Comparison of ENCODE assay signal across 28 mouse cellular contexts in genomic region chr19:24585171-24585570, GRCm38 (mm10).
"Had no signal": no experiment of that assay in that cellular context is flagged by ENCODE, and none has a peak within 500 bp of the region (broad histone marks: within the 10 kb centered on the region; RNA-seq: fewer than 3 reads in every experiment).

No protein-coding gene starts in this region.

- H3K4me3 ChIP-seq: embryonic facial prominence, embryonic 10.5 days; embryonic facial prominence, embryonic 12.5 days; embryonic facial prominence, embryonic 13.5 days; embryonic facial prominence, embryonic 15.5 days; erythroblast, embryonic 14.5 days; forebrain, embryonic 10.5 days; forebrain, embryonic 12.5 days; forebrain, embryonic 13.5 days; forebrain, embryonic 15.5 days; gastrocnemius, adult 2 months; heart, adult 2 months had no signal

- ATAC-seq: forebrain, embryonic 13.5 days; forebrain, embryonic 14.5 days; forebrain, embryonic 15.5 days; forebrain, embryonic 16.5 days; forebrain, postnatal 0 days had no signal

- H3K4me1 ChIP-seq: embryonic facial prominence, embryonic 10.5 days; embryonic facial prominence, embryonic 12.5 days; embryonic facial prominence, embryonic 13.5 days; embryonic facial prominence, embryonic 15.5 days; forebrain, embryonic 12.5 days; forebrain, embryonic 13.5 days; forebrain, embryonic 15.5 days had no signal

- H3K27ac ChIP-seq: embryonic facial prominence, embryonic 10.5 days; embryonic facial prominence, embryonic 12.5 days; embryonic facial prominence, embryonic 13.5 days; embryonic facial prominence, embryonic 15.5 days; forebrain, embryonic 10.5 days; forebrain, embryonic 12.5 days; forebrain, embryonic 13.5 days; forebrain, embryonic 15.5 days; gastrocnemius, adult 2 months; heart, adult 2 months had no signal

- H3K27me3 ChIP-seq: embryonic facial prominence, embryonic 12.5 days; embryonic facial prominence, embryonic 15.5 days; forebrain, embryonic 12.5 days; forebrain, embryonic 13.5 days; forebrain, embryonic 15.5 days had no signal

- DNase-seq: cerebellum, adult 2 months; cerebellum, adult 8-10 months; cerebellum, adult 9-10 months; cerebellum, adult 9-11 months; cerebellum, postnatal 10 days; cerebellum, postnatal 14 days; cerebellum, postnatal 25 days; cerebellum, postnatal 36 days; embryo, embryonic 11 days; forebrain, postnatal 0 days; gastrocnemius, adult 2 months; gastrocnemius, postnatal 10 days; gastrocnemius, postnatal 14 days; gastrocnemius, postnatal 25 days; gastrocnemius, postnatal 36 days; heart, adult 18-20 months; heart, adult 2 months had no signal

- H3K9ac ChIP-seq: embryonic facial prominence, embryonic 12.5 days; embryonic facial prominence, embryonic 13.5 days; embryonic facial prominence, embryonic 15.5 days; forebrain, embryonic 12.5 days; forebrain, embryonic 13.5 days; forebrain, embryonic 15.5 days; forebrain, postnatal 0 days had no signal

- H3K36me3 ChIP-seq: embryonic facial prominence, embryonic 10.5 days; embryonic facial prominence, embryonic 12.5 days; embryonic facial prominence, embryonic 13.5 days; embryonic facial prominence, embryonic 15.5 days; forebrain, embryonic 10.5 days; forebrain, embryonic 12.5 days; forebrain, embryonic 15.5 days had no signal

- H3K9me3 ChIP-seq: embryonic facial prominence, embryonic 10.5 days; embryonic facial prominence, embryonic 12.5 days; embryonic facial prominence, embryonic 13.5 days; embryonic facial prominence, embryonic 15.5 days; forebrain, embryonic 10.5 days; forebrain, embryonic 12.5 days; forebrain, embryonic 13.5 days; forebrain, embryonic 15.5 days had no signal

- H3K4me2 ChIP-seq: embryonic facial prominence, embryonic 12.5 days; embryonic facial prominence, embryonic 13.5 days; embryonic facial prominence, embryonic 15.5 days; forebrain, embryonic 12.5 days; forebrain, embryonic 13.5 days; forebrain, embryonic 15.5 days had no signal
